Mouse (Mus musculus) heart, postnatal 0 days (tissue): ENCODE results near the gene Mid1.
"Not testable (repeated sequence)": the region's sequence is repeated elsewhere in the genome, so short reads cannot be mapped to it uniquely, and the experiment has no call there.

ENCODE experiments used
- CTCF ChIP-seq: IDR thresholded peaks from 2 replicates; pipeline ENCODE4 v1.5.1; 2016; ENCODE audit warnings: antibody characterized with exemption, control low read depth, low read depth
- EP300 ChIP-seq: IDR thresholded peaks from 2 replicates; pipeline ENCODE4 v1.6.1; 2016; ENCODE audit warnings: antibody characterized with exemption, low read depth

GRCm38 (mm10) chrX:169986519-169987367, 301.7 kb downstream of the Mid1 start:
- TF ChIP-seq EP300, CTCF: not testable (repeated sequence)
